Mouse (Mus musculus): Measurements from ENCODE around the gene Foxm1.

DNA sequence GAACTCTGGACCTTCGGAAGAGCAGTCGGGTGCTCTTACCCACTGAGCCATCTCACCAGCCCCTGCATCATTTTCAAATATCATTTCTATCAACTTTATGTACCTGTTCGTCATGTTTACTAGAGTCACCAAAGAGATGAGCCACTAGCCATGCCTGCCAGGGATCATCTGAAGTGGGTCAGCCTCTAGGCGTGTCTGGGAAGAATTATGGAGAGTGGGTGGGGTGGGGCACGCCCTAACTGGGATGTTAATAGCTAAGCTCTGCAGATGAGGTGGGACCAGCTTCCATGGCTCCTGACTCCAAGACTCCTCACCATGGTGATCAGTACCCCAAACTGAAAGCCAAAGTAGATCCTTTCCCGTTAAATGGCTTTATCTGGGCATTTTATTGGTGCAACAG, 48.0 kb upstream of the Foxm1 start:
- TF ChIP-seq GATA1 (IDR thresholded peaks at IDR 0.05; ENCODE audit: low read length) (no peak), TAL1 (IDR thresholded peaks at IDR 0.05; ENCODE audit: low read length) (no peak)
